27 mouse cellular contexts compared by ENCODE assay signal in the genomic region with DNA sequence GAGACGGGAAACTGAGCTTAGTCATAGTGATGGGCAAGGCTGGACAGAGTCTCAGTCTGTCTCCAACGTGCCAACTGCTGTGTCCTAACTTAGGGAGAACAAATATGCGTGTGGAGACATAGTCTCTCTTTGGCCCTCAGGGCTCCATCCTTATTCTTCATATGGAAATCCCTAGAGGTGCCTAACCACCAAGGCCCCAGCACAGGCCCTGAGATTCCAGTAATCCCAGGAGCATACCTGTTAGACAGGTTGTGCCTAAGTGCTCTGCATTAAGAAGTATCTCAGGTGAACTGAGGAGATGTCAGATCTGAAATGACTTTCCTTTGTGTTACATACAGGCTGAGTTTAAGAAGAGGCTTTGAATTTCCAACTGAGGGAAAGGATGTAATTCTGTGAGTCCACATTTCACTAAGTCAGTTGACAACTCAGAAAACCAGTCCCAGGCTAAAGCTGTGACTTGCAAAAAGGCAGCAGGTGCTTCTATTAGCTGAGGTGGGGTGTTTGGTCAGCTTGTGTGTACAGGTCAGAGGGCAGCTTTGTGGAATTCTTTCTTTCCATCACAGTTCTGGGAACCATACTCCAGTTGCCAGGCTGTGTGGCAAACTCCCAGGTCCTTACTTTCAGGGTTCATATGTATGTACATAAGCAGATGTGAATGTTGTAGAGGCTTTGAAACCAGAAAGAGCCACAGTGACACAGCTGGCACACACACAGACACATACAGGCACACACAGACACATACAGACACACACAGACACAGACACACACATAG. TPM values are rescaled to one million over a fixed set of nuclear protein-coding genes. Genes with fewer than 3 reads are reported as not detected.
DNase-seq lines count a peak whose midpoint lies in the region; ATAC-seq and TF ChIP-seq lines count a peak whose summit lies in the region.
"Had no signal": no experiment of that assay in that cellular context is flagged by ENCODE, and none has a peak within 500 bp of the region (broad histone marks: within the 10 kb centered on the region; RNA-seq: fewer than 3 reads in every experiment).

No protein-coding gene starts in this region.

- H3K9ac ChIP-seq in limb, embryonic 15.5 days = no peak overlapping the region
- H3K9ac ChIP-seq in forebrain, embryonic 14.5 days (ENCODE audit: low read length) = no peak overlapping the region
- H3K9ac ChIP-seq: embryonic facial prominence, embryonic 12.5 days; forebrain, embryonic 12.5 days; heart, embryonic 12.5 days; limb, embryonic 12.5 days had no signal

- H3K4me3 ChIP-seq in kidney, adult 2 months (ENCODE audit: insufficient read depth, low read depth, low read length) = no peak overlapping the region
- no peak overlapping the region for H3K4me3 ChIP-seq in limb, embryonic 15.5 days
- no peak overlapping the region for H3K4me3 ChIP-seq in forebrain, embryonic 14.5 days (ENCODE audit: low read depth, low read length)
- no peak overlapping the region for H3K4me3 ChIP-seq in heart, embryonic 10.5 days
- H3K4me3 ChIP-seq: embryonic facial prominence, embryonic 12.5 days; forebrain, embryonic 12.5 days; heart, embryonic 12.5 days; limb, embryonic 12.5 days; megakaryocyte, embryonic 14.5 days had no signal

- H3K27ac ChIP-seq in kidney, adult 2 months (ENCODE audit: insufficient read depth, low read depth, low read length) = no peak overlapping the region
- peak overlapping the region; percentile 47 for H3K27ac ChIP-seq in limb, embryonic 15.5 days
- no peak overlapping the region for H3K27ac ChIP-seq in forebrain, embryonic 14.5 days (ENCODE audit: low read depth, low read length)
- H3K27ac ChIP-seq in heart, embryonic 10.5 days = no peak overlapping the region
- H3K27ac ChIP-seq: embryonic facial prominence, embryonic 12.5 days; forebrain, embryonic 12.5 days; limb, embryonic 12.5 days had no signal

- no peaks in the 10 kb centered on the region for H3K36me3 ChIP-seq in kidney, adult 2 months (ENCODE audit: control insufficient read depth, insufficient read depth, low read length)
- no peaks in the 10 kb centered on the region for H3K36me3 ChIP-seq in limb, embryonic 15.5 days
- no peaks in the 10 kb centered on the region for H3K36me3 ChIP-seq in forebrain, embryonic 14.5 days (ENCODE audit: control insufficient read depth, insufficient read depth, low read length)
- H3K36me3 ChIP-seq in heart, embryonic 10.5 days = no peaks in the 10 kb centered on the region
- H3K36me3 ChIP-seq: embryonic facial prominence, embryonic 12.5 days; forebrain, embryonic 12.5 days; heart, embryonic 12.5 days; limb, embryonic 12.5 days had no signal

- TF ChIP-seq POLR2A in kidney, adult 2 months (IDR thresholded peaks at IDR 0.05; ENCODE audit: low read depth, low read length) = no peak

- peak; percentile 20 for DNase-seq in kidney, adult 2 months
- DNase-seq in kidney, postnatal 25 days = no peak
- peak; percentile 2 for DNase-seq in Muller cell, postnatal 12 days (ENCODE audit: inconsistent ontology term)
- peak; percentile 43 for DNase-seq in lung, postnatal 36 days
- DNase-seq in forebrain, embryonic 14.5 days (ENCODE audit: low spot score) = no peak
- DNase-seq in embryo, embryonic 10.5 days (ENCODE audit: low spot score) = no peak
- no peak for DNase-seq in heart, embryonic 10.5 days (ENCODE audit: low spot score)
- DNase-seq: adrenal gland, postnatal 10 days; cerebellum, adult 11 months; cerebellum, postnatal 25 days; gastrocnemius, postnatal 14 days; heart, postnatal 36 days; kidney, adult 11 months; kidney, postnatal 14 days; right cerebral cortex, adult 18-20 months; thymus, postnatal 25 days had no signal

- no peaks in the 10 kb centered on the region for H3K9me3 ChIP-seq in limb, embryonic 15.5 days
- H3K9me3 ChIP-seq in forebrain, embryonic 14.5 days (replicated peaks; ENCODE audit: control insufficient read depth, low read length) = no peaks in the 10 kb centered on the region
- H3K9me3 ChIP-seq in heart, embryonic 10.5 days = no peaks in the 10 kb centered on the region
- H3K9me3 ChIP-seq: forebrain, embryonic 12.5 days had no signal

- no peak overlapping the region for H3K4me2 ChIP-seq in limb, embryonic 15.5 days
- H3K4me2 ChIP-seq in forebrain, embryonic 14.5 days (ENCODE audit: low read length) = no peak overlapping the region
- H3K4me2 ChIP-seq: embryonic facial prominence, embryonic 12.5 days; forebrain, embryonic 12.5 days; heart, embryonic 12.5 days; limb, embryonic 12.5 days had no signal

- WGBS in kidney, adult 2 months = 72% methylated on average over 3 of the region's 3 CpGs
- 55% methylated on average over 3 of the region's 3 CpGs for WGBS in limb, embryonic 15.5 days
- WGBS in forebrain, embryonic 14.5 days = 68% methylated on average over 3 of the region's 3 CpGs
- 65% methylated on average over 3 of the region's 3 CpGs for WGBS in heart, embryonic 10.5 days

- H3K27me3 ChIP-seq in kidney, adult 2 months (replicated peaks; ENCODE audit: control insufficient read depth, insufficient read depth, low read length) = no peaks in the 10 kb centered on the region
- H3K27me3 ChIP-seq in limb, embryonic 15.5 days = no peaks in the 10 kb centered on the region
- H3K27me3 ChIP-seq in forebrain, embryonic 14.5 days (replicated peaks; ENCODE audit: control insufficient read depth, insufficient read depth, low read length) = no peaks in the 10 kb centered on the region
- no peaks in the 10 kb centered on the region for H3K27me3 ChIP-seq in heart, embryonic 10.5 days (ENCODE audit: insufficient read depth, poor library complexity, severe bottlenecking)
- H3K27me3 ChIP-seq: embryonic facial prominence, embryonic 12.5 days; forebrain, embryonic 12.5 days; heart, embryonic 12.5 days; limb, embryonic 12.5 days; megakaryocyte, embryonic 14.5 days had no signal

- H3K4me1 ChIP-seq in kidney, adult 2 months (ENCODE audit: control insufficient read depth, insufficient read depth, low read length) = peaks cover 9% of the 10 kb centered on the region
- H3K4me1 ChIP-seq in limb, embryonic 15.5 days = no peaks in the 10 kb centered on the region
- no peaks in the 10 kb centered on the region for H3K4me1 ChIP-seq in forebrain, embryonic 14.5 days (ENCODE audit: control insufficient read depth, insufficient read depth, low read length)
- peaks cover 12% of the 10 kb centered on the region for H3K4me1 ChIP-seq in heart, embryonic 10.5 days
- H3K4me1 ChIP-seq: embryonic facial prominence, embryonic 12.5 days; forebrain, embryonic 12.5 days had no signal

- TF ChIP-seq CTCF in kidney, adult 2 months (conservative IDR thresholded peaks at IDR 0.05; ENCODE audit: insufficient read depth, insufficient read length, low read depth, low read length) = no peak

- ATAC-seq in limb, embryonic 15.5 days (ENCODE audit: insufficient number of reproducible peaks, low FRiP score, low TSS enrichment, low read depth) = no peak
- no peak for ATAC-seq in forebrain, embryonic 14.5 days
- ATAC-seq: hindbrain, embryonic 16.5 days had no signal

RNA-seq across cellular contexts. Expression of gene Vmn1r1, which starts 25.6 kb away (rescaled TPM):
- not detected in 2 replicates for polyA plus RNA-seq in kidney, adult 2 months (2012; rRNA removed)
- not detected in 2 replicates for polyA plus RNA-seq in limb, embryonic 15.5 days (2015; fragmentation: Nextera tagmentation; extraction: Ambion mirVana)
- polyA plus RNA-seq in forebrain, embryonic 14.5 days (2014; fragmentation: Nextera tagmentation; extraction: Ambion mirVana) = not detected in 2 replicates
- polyA plus RNA-seq in heart, embryonic 10.5 days (2016; fragmentation: Nextera tagmentation; extraction: Ambion mirVana) = not detected in 2 replicates
- polyA plus RNA-seq: brain, embryonic 14.5 days; embryonic facial prominence, embryonic 12.5 days; forebrain, embryonic 12.5 days; heart, embryonic 12.5 days; hindbrain, embryonic 16.5 days; limb, embryonic 12.5 days; midbrain, postnatal 0 days; neural tube, embryonic 11.5 days; spleen, adult 2 months had no signal

Comparison
In these comparisons a context has a peak if more than half of its experiments do, and no peak if none do; other contexts are left out.
1. DNase-seq: peak in kidney, adult 2 months (single experiment), Muller cell, postnatal 12 days (single experiment) and lung, postnatal 36 days (single experiment); none in kidney, postnatal 25 days (0 of 2), forebrain, embryonic 14.5 days (single experiment), embryo, embryonic 10.5 days (single experiment) and heart, embryonic 10.5 days (single experiment).